Mouse (Mus musculus) lung, adult 18-20 months (tissue): ENCODE data around the gene Mex3d.

Experiments used
- DNase-seq, 2 experiments: peaks; one replicate each; pipeline ENCODE4 v3.0.0; 2022; ENCODE audit warnings: mixed read lengths in 2 of 2

The Mex3d gene

DNA sequence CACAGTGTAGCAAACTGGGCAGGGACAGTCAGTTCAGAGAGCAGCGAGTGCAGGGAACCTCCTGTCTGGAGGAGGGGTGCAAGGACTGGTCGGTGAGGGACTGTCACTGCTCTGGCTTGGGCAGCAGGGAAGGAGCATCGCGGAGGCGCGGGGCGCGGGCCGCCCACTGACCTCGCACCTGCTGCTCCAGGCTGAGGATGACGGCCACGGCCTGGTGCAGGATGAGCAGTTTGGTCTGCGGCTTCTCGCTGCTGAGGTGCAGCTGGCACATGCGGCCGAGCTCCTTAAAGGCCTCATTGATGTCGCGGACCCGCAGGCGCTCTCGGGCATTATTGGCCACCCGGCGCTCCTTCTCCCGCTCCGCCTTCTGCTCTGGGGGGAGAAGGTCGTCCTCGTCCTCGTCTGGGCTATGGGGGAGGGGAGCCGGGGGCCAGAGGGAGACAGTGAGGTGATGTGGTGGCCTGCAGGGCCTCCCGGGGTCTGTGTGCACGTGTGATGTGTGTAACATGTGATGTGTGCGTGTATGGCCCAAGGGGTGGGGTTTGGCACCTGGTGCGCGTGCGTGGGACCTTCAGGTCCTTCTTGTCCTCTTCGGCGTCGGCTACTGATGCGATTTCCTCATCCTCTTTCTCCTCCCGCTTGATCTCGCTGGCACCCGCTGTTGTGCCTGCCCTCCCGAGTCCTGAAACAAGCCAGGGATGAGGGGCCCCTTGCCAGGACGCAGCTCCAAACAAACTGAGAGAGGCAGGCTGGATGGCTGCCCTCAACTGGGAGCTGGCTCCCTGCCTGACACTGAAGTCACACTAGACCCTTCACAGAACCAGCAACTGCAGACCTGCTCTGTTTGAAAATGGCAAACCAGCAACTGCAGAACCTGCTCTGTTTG, 25.4 kb upstream of the Mex3d start:
- DNase-seq = peak; percentile 58 to 63

DNA sequence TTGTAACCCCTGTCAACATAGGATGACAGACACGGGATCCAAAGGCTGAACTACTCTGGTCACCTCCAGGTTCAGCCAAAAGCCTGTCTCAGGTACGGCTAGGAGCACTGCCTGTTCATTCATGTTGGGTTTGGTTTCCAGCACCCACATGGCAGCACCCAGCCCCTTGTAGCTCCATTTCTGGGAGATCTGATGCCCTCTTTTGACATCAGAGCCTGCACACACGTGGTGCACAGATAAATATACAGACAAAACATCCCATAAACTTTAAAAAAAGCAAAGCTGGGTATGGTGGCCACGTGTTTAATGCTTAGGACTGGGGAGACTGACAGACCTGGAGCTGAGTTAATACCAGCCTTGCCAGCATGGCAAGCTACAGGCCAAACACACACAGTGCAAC, 20.5 kb upstream of the Mex3d start:
- DNase-seq = no peak

DNA sequence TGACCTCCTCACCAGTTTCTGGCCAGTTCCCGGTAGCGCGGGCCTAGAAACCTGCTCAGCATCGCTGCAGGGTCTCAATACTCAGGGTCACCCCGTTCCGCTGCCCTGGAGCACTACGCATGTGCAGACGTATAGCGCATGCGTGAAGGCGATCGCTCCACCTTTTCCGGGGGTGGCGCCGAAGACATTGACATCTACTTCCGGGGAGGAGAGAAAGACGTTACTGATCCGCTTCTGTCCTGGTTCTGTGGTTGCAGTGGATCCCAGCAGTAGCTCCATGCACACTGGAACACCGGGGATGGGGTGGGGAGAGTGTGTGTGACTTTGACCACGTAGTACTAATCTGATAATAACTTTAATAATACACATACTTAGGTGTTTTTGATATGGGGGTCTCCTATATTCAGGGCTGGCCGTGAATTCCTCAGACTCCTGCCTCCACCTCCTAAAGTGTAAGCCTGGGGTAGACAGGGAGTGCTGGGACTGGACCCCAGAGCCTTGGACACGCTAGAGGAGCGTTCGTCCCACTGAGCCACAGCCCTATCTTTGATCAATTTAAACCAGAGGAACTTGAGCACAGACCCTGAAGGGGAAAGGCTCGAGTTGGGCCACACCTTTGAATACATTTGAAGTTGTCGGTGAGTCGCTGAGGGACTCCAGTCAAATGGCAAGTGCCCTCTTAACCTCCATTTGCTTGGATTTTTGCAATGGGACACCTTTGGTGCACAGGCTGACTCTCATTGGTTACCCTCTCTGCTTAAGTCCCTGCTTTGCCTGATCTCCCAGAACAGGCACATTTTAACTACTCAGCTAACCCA, 19.4 kb upstream of the Mex3d start, which contains the start of gene Uqcr11:
TSS of gene Uqcr11 (minus strand) at position 147 of the 818 bp plus-strand sequence.
- DNase-seq = peak; percentile 94

DNA sequence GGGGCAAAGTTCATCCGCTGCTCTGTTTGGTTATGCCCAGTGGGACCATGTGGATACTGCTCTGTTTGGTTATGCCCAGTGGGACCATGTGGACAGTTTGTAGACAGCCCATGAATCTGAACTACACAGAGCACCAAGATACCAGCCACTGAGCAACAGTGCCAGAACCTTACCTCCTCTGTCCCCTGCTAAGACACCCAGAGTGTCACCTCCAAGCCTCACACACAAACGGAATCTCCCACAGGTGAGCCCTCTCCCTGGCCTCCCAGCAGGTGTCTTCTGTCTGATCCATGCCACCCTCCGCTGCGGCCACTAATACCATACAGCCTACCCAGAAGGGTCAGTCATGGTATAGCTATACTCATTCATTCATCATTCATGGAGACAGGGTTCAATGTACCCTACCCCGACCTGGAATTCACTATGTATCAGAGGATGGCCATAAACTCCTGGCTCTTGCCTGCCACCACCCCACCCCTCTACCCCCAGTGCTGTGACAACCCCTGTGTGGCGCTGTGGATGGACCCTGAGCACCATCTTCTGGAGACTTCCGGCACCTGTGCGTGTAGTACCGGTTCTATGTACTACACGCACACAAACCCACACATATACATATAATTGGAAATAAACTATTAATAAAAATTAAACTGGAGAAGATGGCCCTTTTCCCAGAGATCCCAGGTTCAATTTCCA, 18.2 kb upstream of the Mex3d start:
- no peak for DNase-seq

DNA sequence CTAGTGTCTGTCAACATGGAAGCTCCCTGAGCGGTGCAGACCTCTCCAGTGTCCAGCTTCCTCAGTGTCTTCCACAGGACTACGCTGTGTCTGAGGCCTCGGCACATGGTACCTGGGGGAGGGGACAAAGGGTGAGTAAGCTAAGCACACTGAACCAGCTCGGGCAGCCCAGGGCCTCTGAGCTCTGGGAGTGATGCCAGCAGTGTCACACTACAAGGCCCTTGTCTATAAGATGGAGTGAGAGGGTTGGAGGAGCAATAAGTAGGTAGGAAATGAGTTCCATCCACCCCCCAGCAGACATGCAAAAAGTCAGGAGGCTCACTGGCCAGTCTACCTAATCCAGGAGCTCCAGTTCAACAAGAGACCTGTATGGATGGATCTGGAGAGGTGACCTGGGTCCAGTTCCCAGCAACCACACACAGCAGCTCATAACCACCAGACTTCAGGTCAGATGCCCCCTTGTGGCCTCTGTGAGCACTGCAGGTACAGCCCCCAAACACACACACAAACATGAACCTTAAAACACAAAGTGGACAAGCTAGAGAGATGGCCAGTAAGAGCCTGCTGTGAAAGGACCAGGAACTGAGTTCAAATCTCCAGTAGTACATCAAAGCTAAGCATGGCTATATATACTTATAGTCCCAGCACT, 15.7 kb upstream of the Mex3d start:
- DNase-seq = peak; percentile 49 to 56

DNA sequence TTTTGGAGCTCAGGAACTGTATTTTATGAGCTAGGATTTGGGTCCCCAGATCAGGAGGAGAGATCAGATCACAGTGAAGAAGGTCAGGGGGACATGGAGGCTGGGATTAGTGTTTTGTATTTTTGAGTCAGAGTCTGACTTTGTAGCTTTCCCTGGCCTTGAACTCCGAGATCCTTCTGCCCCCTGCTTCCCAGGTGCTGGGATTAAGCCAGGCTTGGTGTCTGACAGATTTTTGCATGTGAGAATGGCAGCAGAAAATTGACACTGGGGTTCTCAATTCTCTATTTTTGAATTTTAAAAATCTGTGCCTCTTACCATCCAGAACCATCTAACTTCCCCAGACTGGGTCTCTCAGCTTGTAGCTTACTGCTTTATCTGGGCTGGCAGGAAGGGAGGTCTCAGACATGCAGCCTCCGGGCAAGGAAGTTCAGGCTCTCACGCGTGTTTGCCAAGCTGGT, 13.3 kb upstream of the Mex3d start:
- no peak for DNase-seq

DNA sequence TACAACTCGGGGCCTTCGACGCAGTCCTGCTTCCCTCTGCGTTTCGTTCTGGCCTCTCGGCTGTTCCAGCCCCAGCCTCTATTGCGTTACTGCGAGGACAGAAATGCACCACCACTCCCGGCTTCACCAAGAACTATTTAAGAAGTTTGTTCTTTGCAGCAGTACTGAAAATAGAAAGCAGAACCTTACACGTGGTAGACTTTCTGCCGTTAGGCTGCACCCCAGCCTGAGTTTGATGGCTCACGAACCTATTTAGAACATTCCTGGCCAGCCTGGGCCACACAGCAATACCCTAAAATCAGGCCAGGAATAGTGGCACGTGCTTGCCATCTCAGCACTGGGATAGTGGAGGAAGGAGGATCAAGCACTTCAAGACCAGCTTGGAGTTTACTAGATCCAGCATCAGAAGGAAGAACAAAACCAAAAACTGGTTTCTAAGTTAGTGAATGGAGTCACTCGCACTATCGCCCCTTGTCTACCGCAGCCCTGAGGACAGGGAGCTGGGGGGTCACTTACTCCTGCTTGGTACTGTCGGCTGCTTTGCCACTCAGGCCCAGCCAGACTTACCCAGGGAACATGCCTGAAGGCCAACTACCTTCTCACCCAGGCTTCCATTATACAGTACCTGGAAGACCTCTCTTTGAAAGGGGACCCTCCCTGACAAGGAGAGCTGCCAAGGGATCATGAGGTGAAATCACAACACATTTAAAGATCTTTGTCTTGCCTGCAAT, 12.7 kb upstream of the Mex3d start:
- no peak for DNase-seq

DNA sequence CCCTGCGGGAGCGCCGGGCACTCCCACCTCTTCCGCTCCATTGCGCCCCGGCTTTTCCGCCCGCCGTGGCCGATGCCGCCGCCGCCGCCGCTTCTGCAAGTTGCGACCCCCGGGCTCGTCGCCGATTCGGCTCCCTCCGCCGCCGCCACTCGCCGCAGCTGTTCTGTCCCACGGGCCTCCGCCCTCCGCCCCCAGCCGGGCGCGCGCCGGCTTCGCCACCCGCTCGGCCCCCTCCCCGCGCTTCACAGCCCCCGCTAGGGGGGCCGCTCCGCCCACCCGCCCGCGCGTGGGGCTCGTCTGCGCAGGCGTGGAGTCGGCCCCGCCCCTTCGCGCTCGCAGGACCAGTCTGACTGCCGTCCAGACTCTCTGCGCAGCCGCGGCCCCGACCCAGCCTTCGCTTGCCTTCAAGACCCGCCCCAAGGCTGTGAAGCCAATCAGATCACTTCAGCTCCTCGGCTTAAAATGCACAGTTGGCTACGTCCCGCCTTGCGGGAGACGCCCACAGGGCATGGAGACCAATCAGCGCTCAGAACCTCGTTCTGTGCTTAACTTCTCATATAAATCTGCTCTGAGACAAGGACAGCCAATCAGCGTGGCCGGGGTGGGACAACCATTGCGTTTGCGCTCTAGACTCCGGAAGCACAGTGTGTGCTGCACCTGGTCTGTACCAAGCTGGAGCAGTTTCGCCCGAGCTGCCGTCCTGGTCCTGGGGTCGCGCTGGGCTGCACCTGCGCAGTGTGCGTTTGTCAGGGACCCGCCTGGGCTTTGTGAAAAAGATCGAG, 11.9 kb upstream of the Mex3d start, which contains the start of gene Mbd3:
TSS of gene Mbd3 (minus strand) at position 360 of the 782 bp plus-strand sequence.
- DNase-seq = peak; percentile 100

DNA sequence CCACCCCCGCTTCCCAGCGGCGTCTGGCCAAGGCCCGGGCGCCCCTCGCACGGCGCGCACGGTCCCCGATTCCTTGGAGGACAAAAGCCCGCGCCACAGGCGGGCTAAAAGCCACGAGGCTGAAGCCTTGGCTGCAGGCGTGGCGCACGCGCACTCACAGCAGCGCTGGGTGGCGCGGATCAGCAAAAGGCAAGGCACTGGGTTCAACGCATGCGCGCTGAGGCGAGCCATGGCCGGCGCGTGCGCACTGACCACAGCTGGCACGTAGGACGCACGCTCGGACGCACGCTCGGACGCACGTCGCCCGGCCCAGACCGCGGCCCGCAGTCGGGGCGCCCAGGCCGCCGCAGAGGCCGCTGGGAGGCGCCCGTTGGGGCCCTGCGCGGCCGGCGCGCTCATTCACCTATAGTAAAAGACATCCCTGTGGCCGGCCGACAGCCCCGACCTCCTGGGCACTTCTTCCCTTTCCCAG, 11.3 kb upstream of the Mex3d start:
- peak; percentile 97 to 99 for DNase-seq

DNA sequence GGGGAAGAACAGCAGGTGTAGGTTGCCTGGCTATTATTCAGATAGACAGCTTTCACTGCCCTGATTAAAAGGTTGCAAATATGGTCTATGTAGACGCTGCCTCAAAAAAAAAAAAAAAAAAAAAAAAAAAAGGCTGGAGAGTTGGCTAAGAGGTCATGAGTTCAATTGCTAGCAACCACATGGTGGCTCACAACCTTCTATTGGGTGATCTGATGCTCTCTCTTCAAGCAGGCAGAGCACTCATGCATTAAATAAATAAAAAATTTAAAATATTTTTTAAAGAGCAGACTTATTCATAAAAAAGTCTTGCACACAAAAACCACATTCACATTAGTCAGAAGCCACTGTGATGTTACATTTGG, 10.7 kb upstream of the Mex3d start:
- DNase-seq = no peak

DNA sequence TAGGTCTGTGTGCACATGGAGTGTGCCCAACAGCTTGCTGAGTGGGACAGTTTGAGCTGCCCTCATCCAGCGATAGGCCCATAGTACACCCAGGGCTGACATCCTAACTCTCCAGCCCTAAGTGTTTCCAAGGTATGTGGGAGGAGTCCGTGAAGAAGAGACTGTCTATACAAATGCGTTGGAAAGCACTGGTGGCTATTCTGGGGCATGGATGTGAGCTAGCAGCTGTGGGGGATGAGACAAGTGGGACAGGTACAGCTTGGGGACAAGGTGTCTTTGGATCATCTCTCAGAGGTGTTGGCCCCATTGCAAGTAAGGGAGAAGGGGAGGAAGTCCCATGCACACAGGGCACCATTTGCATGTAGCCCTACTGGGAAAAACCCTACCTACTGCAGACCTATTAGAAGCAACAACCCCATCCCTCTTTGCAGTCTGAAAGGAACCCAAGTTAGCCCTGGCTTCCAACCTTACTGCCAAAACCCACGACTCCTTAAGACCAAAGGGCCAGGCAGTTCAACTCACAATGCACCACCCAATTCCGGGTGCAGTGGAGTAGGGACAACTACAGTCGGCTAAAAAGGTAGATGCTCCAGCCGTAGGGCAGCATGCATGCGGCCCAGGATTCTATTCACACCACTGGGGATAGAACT, 10.2 kb upstream of the Mex3d start:
- no peak for DNase-seq

DNA sequence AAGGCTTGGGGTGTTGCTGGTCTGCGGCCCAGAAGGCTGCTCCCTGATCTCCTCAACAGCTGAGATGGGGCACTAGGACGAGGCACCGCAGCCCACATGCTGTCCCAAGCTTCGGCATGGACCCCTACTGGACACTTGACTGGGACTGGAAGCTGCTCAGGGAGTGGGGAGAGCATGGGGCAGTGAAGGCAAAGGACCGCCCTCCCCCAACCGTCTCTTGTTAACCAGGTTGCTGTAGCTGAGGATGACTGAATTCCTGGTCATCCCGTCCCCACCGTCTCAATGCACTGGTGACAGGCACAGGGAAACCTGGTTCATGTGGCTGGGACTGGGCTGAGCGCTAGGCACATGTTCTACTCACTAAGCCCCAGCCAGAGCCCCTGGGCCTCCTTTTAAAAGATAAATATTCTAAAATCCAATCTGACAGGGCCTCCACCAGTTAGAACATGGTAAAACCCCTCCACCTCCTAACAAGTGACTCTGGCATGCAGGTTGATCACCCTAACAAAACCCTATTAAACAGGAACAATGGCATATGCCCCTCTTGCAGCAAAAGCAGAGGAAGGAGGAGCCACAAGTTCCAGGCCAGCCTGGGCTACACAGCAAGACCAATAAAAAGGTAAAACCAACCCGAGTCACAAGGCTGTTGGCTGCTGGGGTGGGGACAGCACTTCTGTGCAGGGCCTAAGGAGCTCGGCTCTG, 9.5 kb upstream of the Mex3d start:
- DNase-seq = no peak

DNA sequence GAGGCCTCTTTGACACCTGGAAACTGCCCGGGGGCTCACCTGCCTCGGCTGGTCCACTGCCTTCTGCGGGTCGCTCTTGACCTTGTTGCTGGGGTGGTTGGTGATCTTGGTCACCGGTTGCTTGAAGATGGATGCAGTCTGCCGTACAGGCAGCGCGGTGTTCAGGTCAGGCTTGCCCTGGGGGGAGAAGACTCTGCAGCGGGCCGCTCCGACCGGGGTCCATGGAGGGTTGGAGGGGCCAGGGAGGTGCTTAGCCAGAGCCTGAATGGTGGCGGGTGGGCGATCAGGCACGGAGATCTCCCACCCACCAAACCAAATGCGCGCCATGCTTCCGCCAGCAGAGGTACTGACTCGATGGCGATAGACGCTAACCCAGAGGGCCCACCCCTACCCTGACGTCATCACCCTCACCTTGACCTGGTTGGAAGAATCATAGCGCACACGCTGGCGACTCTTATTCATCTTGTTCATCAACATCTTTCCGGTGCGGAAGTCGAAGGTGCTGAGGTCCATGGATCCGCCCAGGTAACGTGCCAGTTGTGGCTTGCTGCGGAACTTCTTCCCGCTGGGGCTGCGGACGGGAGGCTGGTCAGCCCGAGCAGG, 7.7 kb upstream of the Mex3d start:
- no peak for DNase-seq

DNA sequence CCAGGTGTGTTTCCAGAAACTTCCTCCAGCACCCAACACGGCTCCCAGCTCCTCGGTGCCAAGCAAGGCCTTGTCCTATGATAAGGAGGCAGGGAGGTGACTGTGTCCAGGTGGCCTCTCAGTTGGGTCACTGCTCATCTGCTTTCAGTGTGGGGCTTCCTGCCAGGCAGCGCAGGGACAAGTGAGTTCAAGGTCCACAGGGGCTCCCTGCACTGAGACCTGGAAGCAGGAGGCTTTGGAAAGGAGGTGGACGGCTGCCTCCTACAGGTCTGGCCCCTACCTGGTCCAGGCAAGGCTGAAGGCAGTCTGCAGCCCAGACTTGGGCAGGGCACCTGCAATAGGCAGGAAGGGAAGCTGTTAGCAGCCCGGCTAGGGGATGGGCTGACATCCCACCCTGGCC, 5.2 kb upstream of the Mex3d start:
- no peak for DNase-seq

DNA sequence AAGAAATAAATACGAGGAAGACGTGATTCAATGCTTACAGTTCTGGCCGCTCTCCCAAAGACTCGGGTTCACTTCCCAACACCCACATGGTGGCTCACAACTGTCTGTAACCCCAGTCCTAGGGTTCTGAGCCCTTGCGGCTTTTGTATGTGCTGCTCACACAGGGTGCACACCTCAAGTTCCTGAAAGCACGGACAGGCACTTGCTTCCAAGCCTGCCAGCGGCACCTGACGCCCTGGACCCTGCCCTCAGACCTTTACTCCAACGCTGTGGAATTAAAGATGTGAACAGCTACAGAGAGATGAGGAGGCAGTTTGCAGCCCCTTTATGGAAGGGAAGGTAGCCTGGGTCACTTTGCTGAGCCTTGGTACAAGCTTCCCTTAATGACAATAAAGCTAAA, 3.2 kb upstream of the Mex3d start:
- no peak for DNase-seq

DNA sequence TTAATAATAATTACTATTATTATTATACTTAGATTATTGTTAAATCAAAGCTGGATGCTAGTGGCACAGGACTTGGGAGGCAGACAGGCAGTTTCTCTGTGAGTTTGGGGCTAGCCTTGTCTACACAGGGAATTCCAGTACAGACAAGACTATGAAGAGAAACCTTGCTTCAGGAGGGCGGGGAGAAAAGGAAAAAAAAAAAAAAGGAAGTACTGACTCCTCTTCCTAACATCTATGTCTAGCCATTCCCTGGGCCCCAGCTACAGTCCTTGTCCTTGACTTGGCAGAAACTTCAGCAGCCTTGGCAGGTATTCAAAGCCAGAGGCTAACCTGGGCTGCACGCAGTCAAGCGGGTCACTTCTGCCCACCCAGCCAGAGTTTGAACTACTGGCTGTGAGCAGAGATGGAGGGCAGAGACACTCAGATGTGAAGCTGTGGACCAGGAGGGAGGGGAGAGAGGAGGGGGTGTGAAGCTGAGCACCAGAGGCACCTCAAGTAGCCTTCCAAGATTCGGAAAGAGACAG, 1.8 kb upstream of the Mex3d start:
- no peak for DNase-seq

DNA sequence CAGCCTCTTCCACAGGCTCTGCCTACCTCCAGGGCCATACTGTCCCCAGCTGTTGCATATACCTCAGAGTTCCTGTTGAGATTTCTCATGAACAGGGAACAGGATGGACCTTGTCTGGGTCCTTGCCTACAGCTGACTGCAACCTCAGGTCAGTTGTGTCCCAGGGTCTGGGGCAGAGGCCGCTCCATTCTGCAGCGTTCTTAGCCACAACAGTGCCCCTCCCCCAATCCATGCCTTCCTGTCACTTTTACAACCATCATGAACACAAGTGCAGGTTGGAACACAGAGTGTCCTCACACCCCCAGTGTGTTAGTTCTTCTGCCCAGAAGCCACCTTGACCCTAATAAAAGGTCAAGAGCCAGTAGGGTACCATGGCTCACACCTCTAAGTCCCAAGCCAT, 1.3 kb upstream of the Mex3d start:
- DNase-seq = no peak

DNA sequence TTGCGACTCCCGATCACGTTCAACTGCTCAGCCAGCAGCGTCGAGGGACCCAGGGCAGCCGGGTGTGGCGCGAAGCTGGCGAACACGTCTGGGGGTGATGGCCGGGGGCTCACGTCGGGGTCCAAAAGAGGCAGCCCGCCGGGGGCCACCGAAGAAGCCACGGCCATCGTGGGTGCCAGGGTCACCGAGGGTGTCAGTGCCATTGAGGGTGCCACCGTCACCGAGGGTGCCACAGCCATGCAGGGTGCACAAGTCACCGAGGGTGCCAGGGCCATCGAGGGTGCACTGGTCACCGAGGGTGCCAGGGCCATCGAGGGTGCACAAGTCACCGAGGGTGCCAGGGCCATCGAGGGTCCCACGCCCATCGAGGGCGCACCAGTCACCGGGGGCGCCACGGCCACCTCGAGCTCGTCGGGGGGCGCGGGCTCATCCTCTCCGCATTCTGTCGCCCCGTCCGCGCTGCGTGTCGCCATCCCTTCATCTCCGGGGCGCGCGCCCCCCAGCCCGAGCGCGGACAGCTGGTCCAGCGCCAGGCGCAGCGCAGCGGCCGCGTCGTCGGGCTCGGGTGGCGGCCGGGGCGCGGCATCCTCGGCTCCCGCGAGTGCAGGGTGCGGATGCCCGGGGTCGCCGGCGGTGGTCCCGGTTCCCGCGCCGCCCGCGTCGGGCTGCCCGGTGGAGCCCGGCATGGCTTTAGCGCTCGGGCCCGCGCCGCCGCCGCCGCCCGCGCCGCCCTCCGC, 556 bp downstream of the Mex3d start:
- DNase-seq = no peak
